Mouse (Mus musculus): ENCODE data around the gene Saa4.
A peak's percentile ranks its signal among the peaks of the same experiment; 100 is the strongest.
"Not testable (repeated sequence)": the region's sequence is repeated elsewhere in the genome, so short reads cannot be mapped to it uniquely, and the experiment has no call there.

Gene Saa4

GRCm38 (mm10) chr7:46715600-46715999, 16.8 kb downstream of the Saa4 start, which contains the start of gene Saa3:
Gene Saa3, minus strand, starts transcription at chr7:46715700.
- DNase-seq, result no peak

GRCm38 (mm10) chr7:46714518-46714917, 17.9 kb downstream of the Saa4 start:
- DNase-seq, result no peak

GRCm38 (mm10) chr7:46712250-46712649, 20.2 kb downstream of the Saa4 start:
- no peak for DNase-seq

- peak; percentile 98 for DNase-seq
Measured at GRCm38 (mm10) chr7:46710390-46710844, 22.0 kb downstream of the Saa4 start, which contains the start of gene Saal1. Gene Saal1, minus strand, starts transcription at chr7:46710680.

GRCm38 (mm10) chr7:46700521-46701025, 31.8 kb downstream of the Saa4 start:
- DNase-seq, result no peak

- DNase-seq, result no peak
Measured at GRCm38 (mm10) chr7:46696754-46697153, 35.6 kb downstream of the Saa4 start.

GRCm38 (mm10) chr7:46686827-46687226, 45.6 kb downstream of the Saa4 start:
- no peak for DNase-seq

- no peak for DNase-seq
Measured at GRCm38 (mm10) chr7:46680732-46681131, 51.7 kb downstream of the Saa4 start.

GRCm38 (mm10) chr7:46679044-46679443, 53.4 kb downstream of the Saa4 start:
- DNase-seq, result not testable (repeated sequence)

GRCm38 (mm10) chr7:46678417-46678816, 54.0 kb downstream of the Saa4 start:
- DNase-seq, result no peak

Data from heart, adult 11 months (tissue).